Mouse (Mus musculus): ENCODE results near the gene Fn3krp. TPM values are rescaled to one million over a fixed set of nuclear protein-coding genes. Genes with fewer than 3 reads are reported as not detected.

The Fn3krp gene
- polyA plus RNA-seq, 1 experiment: 5.7 TPM

GRCm38 (mm10) chr11:121437236-121437635 is 16.0 kb downstream of the Fn3krp start:
- H3ac ChIP-seq (ENCODE audit: control insufficient read depth, insufficient read length): no peak overlapping the region
- TF ChIP-seq REST (IDR thresholded peaks at IDR 0.05; ENCODE audit: insufficient read depth, insufficient read length) (no peak), MYOD1 (IDR thresholded peaks at IDR 0.05; ENCODE audit: control insufficient read depth in 1 of 3, insufficient read length in 2 of 3, low read depth in 2 of 3) (no peak), SRF (IDR thresholded peaks at IDR 0.05; ENCODE audit: control insufficient read depth, insufficient read length, low read depth) (no peak)
- no peaks in the 10 kb centered on the region for H3K36me3 ChIP-seq (ENCODE audit: control insufficient read depth, insufficient read depth)
- no peak overlapping the region for H3K4me3 ChIP-seq
- no peaks in the 10 kb centered on the region for H3K79me2 ChIP-seq (ENCODE audit: control insufficient read depth, insufficient read depth)
- no peaks in the 10 kb centered on the region for H3K27me3 ChIP-seq (ENCODE audit: control insufficient read depth, insufficient read depth, insufficient read length)
- H3K4me2 ChIP-seq (ENCODE audit: low read depth): no peak overlapping the region

GRCm38 (mm10) chr11:121439686-121440292 is 18.6 kb downstream of the Fn3krp start:
- no peaks in the 10 kb centered on the region for H3K36me3 ChIP-seq (ENCODE audit: control insufficient read depth, insufficient read depth)
- TF ChIP-seq MAX (IDR thresholded peaks at IDR 0.05; ENCODE audit: low read depth) (no peak), E2F4 (IDR thresholded peaks at IDR 0.05; ENCODE audit: insufficient read depth) (no peak), MYOG (IDR thresholded peaks at IDR 0.05; ENCODE audit: control insufficient read depth in 1 of 3, insufficient read depth in 1 of 3, insufficient read length in 2 of 3, low read depth in 2 of 3) (peak in 1 of 3 experiments; percentile 73), REST (IDR thresholded peaks at IDR 0.05; ENCODE audit: insufficient read depth, insufficient read length) (no peak), MYOD1 (IDR thresholded peaks at IDR 0.05; ENCODE audit: control insufficient read depth in 1 of 3, insufficient read length in 2 of 3, low read depth in 2 of 3) (peak in 1 of 3 experiments; percentile 17), CEBPB (IDR thresholded peaks at IDR 0.05; ENCODE audit: insufficient read depth, poor library complexity, severe bottlenecking) (no peak), POLR2AphosphoS2 (IDR thresholded peaks at IDR 0.05; ENCODE audit: insufficient read length, low read depth) (no peak), USF1 (IDR thresholded peaks at IDR 0.05; ENCODE audit: low read depth) (no peak), TCF3 (IDR thresholded peaks at IDR 0.05; ENCODE audit: insufficient read length, low read depth) (peak; percentile 12), POLR2A (IDR thresholded peaks at IDR 0.05; ENCODE audit: insufficient read length, low read depth) (no peak), SRF (IDR thresholded peaks at IDR 0.05; ENCODE audit: control insufficient read depth, insufficient read length, low read depth) (no peak), TCF12 (IDR thresholded peaks at IDR 0.05; ENCODE audit: insufficient read depth, poor library complexity, severe bottlenecking) (peak; percentile 9)
- H3K4me2 ChIP-seq (ENCODE audit: low read depth): peak overlapping the region; percentile 12
- peak overlapping the region; percentile 8 for H3K4me3 ChIP-seq
- H3K79me2 ChIP-seq (ENCODE audit: control insufficient read depth, insufficient read depth): no peaks in the 10 kb centered on the region
- H3ac ChIP-seq (ENCODE audit: control insufficient read depth, insufficient read length): no peak overlapping the region
- no peaks in the 10 kb centered on the region for H3K27me3 ChIP-seq (ENCODE audit: control insufficient read depth, insufficient read depth, insufficient read length)

- peak overlapping the region; percentile 48 for H3K4me2 ChIP-seq (ENCODE audit: low read depth)
- no peaks in the 10 kb centered on the region for H3K27me3 ChIP-seq (ENCODE audit: control insufficient read depth, insufficient read depth, insufficient read length)
- H3K4me3 ChIP-seq: no peak overlapping the region
- no peak overlapping the region for H3ac ChIP-seq (ENCODE audit: control insufficient read depth, insufficient read length)
- no peaks in the 10 kb centered on the region for H3K36me3 ChIP-seq (ENCODE audit: control insufficient read depth, insufficient read depth)
- no peaks in the 10 kb centered on the region for H3K79me2 ChIP-seq (ENCODE audit: control insufficient read depth, insufficient read depth)
- TF ChIP-seq POLR2A (IDR thresholded peaks at IDR 0.05; ENCODE audit: insufficient read length, low read depth): no peak
- no peak for TF ChIP-seq MAX (IDR thresholded peaks at IDR 0.05; ENCODE audit: low read depth)
- TF ChIP-seq MYOD1 (IDR thresholded peaks at IDR 0.05; ENCODE audit: control insufficient read depth in 1 of 3, insufficient read length in 2 of 3, low read depth in 2 of 3): peak in 2 of 3 experiments; percentile 42 to 60
- no peak for TF ChIP-seq TCF3 (IDR thresholded peaks at IDR 0.05; ENCODE audit: insufficient read length, low read depth)
- peak in 2 of 3 experiments; percentile 40 to 59 for TF ChIP-seq MYOG (IDR thresholded peaks at IDR 0.05; ENCODE audit: control insufficient read depth in 1 of 3, insufficient read depth in 1 of 3, insufficient read length in 2 of 3, low read depth in 2 of 3)
- no peak for TF ChIP-seq POLR2AphosphoS2 (IDR thresholded peaks at IDR 0.05; ENCODE audit: insufficient read length, low read depth)
- no peak for TF ChIP-seq REST (IDR thresholded peaks at IDR 0.05; ENCODE audit: insufficient read depth, insufficient read length)
- no peak for TF ChIP-seq USF1 (IDR thresholded peaks at IDR 0.05; ENCODE audit: low read depth)
- TF ChIP-seq SRF (IDR thresholded peaks at IDR 0.05; ENCODE audit: control insufficient read depth, insufficient read length, low read depth): no peak
- no peak for TF ChIP-seq CEBPB (IDR thresholded peaks at IDR 0.05; ENCODE audit: insufficient read depth, poor library complexity, severe bottlenecking)
- peak; percentile 67 for TF ChIP-seq TCF12 (IDR thresholded peaks at IDR 0.05; ENCODE audit: insufficient read depth, poor library complexity, severe bottlenecking)
- TF ChIP-seq E2F4 (IDR thresholded peaks at IDR 0.05; ENCODE audit: insufficient read depth): no peak
These were observed 20.5 kb downstream of the Fn3krp start for GRCm38 (mm10) chr11:121441653-121442052.

- no peaks in the 10 kb centered on the region for H3K27me3 ChIP-seq (ENCODE audit: control insufficient read depth, insufficient read depth, insufficient read length)
- H3K4me3 ChIP-seq: no peak overlapping the region
- TF ChIP-seq SRF (IDR thresholded peaks at IDR 0.05; ENCODE audit: control insufficient read depth, insufficient read length, low read depth): no peak
- no peak for TF ChIP-seq E2F4 (IDR thresholded peaks at IDR 0.05; ENCODE audit: insufficient read depth)
- no peak for TF ChIP-seq MYOG (IDR thresholded peaks at IDR 0.05; ENCODE audit: control insufficient read depth in 1 of 3, insufficient read depth in 1 of 3, insufficient read length in 2 of 3, low read depth in 2 of 3)
- no peak for TF ChIP-seq POLR2AphosphoS2 (IDR thresholded peaks at IDR 0.05; ENCODE audit: insufficient read length, low read depth)
- TF ChIP-seq TCF3 (IDR thresholded peaks at IDR 0.05; ENCODE audit: insufficient read length, low read depth): no peak
- no peak for TF ChIP-seq TCF12 (IDR thresholded peaks at IDR 0.05; ENCODE audit: insufficient read depth, poor library complexity, severe bottlenecking)
- no peak for TF ChIP-seq USF1 (IDR thresholded peaks at IDR 0.05; ENCODE audit: low read depth)
- TF ChIP-seq REST (IDR thresholded peaks at IDR 0.05; ENCODE audit: insufficient read depth, insufficient read length): no peak
- TF ChIP-seq CEBPB (IDR thresholded peaks at IDR 0.05; ENCODE audit: insufficient read depth, poor library complexity, severe bottlenecking): no peak
- no peak for TF ChIP-seq MYOD1 (IDR thresholded peaks at IDR 0.05; ENCODE audit: control insufficient read depth in 1 of 3, insufficient read length in 2 of 3, low read depth in 2 of 3)
- TF ChIP-seq POLR2A (IDR thresholded peaks at IDR 0.05; ENCODE audit: insufficient read length, low read depth): no peak
- no peak for TF ChIP-seq MAX (IDR thresholded peaks at IDR 0.05; ENCODE audit: low read depth)
- H3ac ChIP-seq (ENCODE audit: control insufficient read depth, insufficient read length): no peak overlapping the region
- no peaks in the 10 kb centered on the region for H3K79me2 ChIP-seq (ENCODE audit: control insufficient read depth, insufficient read depth)
- peak overlapping the region; percentile 48 for H3K4me2 ChIP-seq (ENCODE audit: low read depth)
- no peaks in the 10 kb centered on the region for H3K36me3 ChIP-seq (ENCODE audit: control insufficient read depth, insufficient read depth)
These were observed 20.9 kb downstream of the Fn3krp start for GRCm38 (mm10) chr11:121442076-121442475.

Data from myocyte (in vitro differentiated cells).